Mouse (Mus musculus): ENCODE measurements around the gene Pex14.

DNA sequence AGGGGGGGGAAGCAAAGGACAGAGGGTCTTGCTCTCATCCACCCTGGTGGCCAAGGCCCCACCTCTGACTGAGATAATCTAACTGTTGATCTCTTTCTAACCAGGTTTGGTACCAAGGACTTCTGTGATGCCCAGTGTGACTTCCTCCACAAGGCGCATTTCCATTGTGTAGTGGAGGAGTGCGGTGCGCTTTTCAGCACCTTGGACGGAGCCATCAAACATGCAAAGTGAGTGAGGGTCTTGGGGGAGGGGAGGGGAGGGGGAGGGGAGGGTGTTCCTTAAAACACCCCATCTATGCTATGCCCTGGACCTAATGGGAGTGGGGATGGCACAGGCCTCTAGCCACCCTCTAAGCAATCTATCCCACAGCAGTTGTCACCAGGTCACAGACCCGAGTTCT, 156.6 kb downstream of the Pex14 start:
- TF ChIP-seq CTCF (IDR thresholded peaks at IDR 0.05; ENCODE audit: insufficient read depth, low read depth, low read length), result no peak
- TF ChIP-seq POLR2A (IDR thresholded peaks at IDR 0.05; ENCODE audit: insufficient read depth, low read depth, low read length), result no peak
